Mouse (Mus musculus): ENCODE measurements around the gene Adgrf5. TPM values are rescaled to one million over a fixed set of nuclear protein-coding genes. Genes with fewer than 3 reads are reported as not detected.

The Adgrf5 gene
- total RNA-seq (2022): 10 to 100 TPM; 31.6 to 43.9 (median 36.7) TPM

DNA sequence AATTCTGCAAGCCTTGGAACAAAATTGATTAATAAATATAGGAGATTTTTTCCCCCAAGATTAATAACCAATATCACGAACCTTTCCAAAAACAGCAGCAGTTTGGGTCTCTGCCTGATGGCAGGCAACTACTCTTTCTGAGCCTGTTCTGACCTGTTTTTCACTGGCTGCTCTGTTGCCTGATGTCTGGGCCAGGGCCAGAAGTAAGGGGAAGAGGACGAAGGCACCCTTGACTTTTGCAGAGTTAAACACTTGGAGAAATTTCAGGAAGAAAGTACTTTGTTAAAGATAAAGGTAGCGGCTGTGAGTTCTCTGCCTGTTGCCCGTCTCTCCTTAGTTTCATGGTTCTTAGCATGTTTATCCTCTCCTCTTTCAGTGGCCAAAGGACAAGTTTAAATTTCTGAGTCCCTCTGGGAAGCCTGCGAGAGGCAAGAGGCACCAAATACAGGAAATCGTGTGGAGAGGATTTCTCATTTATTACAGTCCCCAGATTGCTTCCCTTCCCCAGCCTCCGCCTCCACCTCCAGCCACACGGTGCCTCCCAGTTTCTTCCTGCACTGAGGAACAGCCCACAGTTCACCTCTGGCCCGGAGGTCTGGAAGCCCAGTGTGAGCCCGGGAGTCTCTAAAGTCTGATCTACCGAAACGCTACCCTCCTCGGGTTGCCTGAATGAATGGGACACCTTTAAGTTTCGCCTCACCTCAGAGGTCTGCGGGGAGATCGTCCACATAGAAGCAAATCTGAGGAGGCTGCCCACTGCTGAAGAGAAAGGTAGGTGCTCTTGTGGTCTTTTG is at the start of gene Adgrf5:
Adgrf5 (plus strand) TSS at position 626 of the 794 bp plus-strand sequence.
- DNase-seq (ENCODE audit: low spot score in 2 of 2): no peak

DNA sequence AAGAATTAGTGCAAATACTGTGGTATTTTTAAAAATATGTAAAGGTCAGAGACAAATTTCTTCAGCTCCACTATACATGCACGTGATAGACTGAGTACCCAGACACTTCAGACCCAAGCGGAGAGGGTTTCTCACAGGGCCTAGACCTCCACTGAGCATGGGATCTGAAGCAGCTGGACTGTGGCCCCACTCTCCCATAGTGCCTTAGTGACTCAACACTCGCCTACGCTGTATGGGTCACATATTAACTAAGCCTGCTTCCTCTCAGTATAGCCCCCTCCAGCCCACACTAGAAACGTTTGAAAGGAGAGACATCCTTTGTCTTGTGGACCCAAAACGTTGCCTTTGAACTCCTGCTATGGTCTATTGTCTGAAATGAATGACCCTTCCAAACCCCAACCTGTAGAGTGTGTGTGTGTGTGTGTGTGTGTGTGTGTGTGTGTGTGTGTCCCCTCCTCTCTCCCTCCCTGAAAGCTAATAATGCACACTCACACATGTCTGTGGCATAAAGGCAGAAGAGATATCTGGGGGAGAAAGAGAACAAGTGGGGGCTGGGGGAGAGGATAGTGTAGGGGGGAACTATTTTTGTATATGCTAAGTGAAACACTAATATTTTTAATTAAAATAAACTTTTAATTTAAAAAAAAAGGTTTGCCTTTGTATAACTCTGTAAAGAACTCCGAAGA is 34.1 kb upstream of the Adgrf5 start:
- no peak for DNase-seq (ENCODE audit: low spot score in 2 of 2)

DNA sequence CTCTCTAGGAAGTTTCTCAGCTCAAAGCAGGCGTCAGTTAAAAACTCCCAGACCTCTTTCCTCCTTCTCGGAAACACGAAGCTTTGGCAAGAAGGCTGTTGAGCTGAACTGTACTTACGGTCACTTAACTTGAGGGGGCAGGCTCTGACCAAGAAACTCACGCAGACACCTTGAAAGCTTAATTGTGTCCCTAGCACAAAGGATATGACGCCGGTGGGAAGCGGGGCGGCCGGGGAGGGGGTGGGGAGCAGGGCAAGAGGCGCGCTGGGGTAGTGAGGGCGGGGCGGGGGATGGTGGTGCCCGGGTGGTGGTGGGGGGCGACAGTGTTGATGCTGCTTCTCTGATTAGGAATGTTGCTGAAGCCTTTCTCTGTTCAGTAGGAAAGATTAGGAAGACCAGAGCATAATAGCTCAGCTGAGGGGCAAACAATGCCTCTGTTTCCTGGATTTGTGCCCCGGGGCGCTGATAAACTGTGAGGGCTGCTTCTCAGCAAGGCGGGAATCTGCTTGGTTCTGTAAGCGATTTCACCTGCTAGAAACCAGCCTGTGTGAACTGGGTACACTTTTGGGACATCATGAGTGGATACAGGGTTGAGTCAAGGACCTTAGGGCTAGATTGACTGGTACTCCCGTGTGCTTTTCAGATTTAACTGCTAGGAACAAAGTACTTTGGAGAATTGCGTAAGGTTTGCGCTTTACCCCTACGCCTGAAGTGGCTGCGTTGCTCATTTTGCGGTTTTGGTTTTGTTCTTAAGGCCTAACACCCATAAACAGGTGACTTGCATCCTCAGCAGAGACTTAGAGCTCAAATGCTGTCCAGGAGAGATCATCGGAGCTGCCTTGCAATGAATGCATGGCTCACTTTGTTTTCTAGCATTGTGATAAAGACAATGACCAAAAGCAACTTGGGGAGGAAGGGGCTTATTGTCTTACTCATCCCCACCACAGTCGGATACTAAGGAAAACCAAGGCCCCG is 33.2 kb upstream of the Adgrf5 start:
- DNase-seq (ENCODE audit: low spot score in 2 of 2): no peak

DNA sequence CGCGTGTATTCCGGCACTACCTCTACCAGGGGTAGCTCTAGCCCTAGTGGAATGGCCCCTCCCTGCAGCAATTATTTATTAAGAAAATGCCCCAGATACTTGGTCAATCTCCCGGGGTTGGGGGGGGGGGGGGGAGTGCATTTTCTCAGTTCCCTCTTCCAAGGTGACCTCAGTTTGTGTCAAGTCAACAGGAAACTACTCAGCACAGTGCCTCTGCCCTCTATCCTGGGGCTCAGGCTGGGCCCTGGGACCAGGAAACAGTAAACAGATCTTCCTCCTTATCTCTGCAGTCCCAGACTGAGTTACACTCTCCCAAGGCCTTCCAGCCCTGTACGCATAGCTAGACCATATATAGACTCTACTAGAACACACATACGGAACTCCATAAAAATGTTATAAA is 32.4 kb upstream of the Adgrf5 start:
- no peak for DNase-seq (ENCODE audit: low spot score in 2 of 2)

DNA sequence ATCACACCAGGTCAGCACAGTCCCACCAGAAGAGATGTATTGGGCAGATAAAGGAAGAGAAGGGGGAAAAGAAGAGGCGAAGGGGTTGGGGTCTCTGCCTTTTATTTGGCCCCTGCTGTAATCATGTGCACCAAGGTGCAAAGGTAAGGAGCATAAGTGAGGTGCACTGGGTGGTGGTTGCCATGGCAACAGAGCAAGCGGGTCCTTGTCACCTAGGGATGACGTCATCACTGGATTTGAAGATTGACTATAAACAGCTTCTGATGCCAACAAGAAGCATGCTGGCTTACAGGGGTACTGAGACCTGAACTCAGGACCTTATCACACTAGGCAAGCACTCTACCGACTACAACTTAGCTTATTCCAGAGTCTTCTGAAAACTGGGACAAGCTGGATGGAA is 31.0 kb upstream of the Adgrf5 start:
- DNase-seq (ENCODE audit: low spot score in 2 of 2): no peak

DNA sequence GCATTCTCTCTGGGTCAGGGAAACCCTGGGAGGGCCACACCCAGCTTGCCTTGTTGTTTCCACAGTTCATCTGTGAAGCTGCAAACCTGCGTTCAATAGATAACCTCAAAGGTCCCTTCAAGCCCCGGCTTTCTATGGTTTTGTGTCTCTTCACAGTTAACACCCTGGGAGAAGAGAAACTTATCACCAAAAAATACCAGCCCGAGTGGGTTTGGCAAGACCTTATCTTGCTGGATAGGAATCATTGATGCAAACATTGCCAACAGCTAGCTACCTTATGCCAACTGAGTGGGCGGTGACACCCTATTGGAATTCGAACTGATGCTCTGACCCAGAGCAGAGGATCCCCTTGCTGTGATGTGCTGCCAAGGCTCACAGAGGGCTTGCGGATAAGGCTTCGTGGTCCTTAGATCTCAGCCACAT is 30.5 kb upstream of the Adgrf5 start:
- DNase-seq (ENCODE audit: low spot score in 2 of 2): no peak

DNA sequence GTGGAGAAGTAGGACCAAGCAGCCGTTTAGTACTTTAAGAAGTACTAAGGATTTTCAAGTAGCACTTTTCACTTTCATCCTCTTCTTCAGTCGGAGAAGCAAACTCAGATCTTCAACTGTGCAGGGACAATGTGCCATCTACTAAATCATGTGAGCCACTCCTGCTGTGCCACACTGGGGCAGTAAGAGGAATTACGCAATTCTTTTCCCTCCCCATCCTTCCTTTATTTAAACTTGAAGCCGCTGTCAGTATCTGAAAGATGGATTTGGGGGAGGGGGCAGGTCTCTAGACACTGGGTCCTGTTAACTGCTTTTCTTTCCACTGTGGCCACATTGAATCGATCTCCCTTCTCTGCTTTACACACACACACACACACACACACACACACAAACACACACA is 27.6 kb upstream of the Adgrf5 start:
- DNase-seq (ENCODE audit: low spot score in 2 of 2): no peak

DNA sequence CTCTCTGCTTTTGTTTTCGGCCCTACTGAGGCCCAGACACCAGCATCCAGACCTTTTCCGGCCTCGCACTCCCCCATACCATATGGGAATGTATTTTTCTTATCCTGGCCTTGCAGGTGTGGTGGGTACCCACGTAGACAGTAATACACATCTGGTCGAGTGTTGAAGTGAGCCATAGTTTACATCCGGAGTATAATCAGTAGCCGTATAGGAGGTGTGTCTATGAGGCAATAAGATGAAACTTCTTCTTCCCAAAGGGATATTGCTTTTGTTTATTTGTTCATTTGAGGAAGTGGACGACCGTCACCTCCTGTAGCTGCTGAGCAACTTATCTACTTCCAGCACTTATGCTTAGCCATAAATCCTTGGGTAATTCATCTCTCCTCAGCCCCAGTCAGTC is 26.2 kb upstream of the Adgrf5 start:
- no peak for DNase-seq (ENCODE audit: low spot score in 2 of 2)

DNA sequence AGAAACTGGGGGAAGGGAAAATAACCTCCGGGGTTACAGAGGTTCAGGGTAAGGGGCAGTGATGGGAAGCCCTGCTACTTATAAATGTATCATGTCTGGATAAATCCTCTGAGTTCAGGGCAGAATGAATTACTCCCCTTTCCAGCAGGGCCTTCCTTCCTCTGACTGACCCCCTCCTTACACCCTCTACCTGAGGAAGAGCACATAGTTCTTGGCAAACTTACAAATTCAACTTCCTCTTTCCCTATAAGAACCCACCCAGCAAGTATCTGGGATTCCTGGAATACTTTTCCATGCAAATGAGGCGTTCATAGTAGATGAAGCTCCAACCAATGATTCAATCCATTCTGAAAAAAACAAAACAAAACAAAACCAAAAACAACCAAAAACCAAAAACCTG is 22.6 kb upstream of the Adgrf5 start:
- DNase-seq (ENCODE audit: low spot score in 2 of 2): no peak

DNA sequence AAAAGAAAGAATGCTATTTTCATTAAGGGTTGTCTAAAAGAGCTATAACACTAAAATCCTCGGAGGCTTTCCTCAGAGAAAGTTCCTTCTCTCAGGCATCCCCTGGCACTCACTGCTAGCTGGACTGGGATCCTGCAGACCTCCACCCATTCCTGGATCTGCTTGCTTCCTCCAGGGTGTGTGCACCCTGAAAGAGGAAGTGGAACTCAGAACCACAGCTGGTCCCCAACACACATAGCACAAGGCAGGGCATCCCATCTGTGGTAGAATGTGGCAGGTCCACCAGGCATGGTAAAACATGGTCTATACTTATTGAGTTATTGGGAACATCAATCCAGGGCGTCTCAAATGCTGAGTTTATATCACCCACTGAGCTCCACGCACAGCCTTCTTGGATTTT is 22.0 kb upstream of the Adgrf5 start:
- DNase-seq (ENCODE audit: low spot score in 2 of 2): no peak

DNA sequence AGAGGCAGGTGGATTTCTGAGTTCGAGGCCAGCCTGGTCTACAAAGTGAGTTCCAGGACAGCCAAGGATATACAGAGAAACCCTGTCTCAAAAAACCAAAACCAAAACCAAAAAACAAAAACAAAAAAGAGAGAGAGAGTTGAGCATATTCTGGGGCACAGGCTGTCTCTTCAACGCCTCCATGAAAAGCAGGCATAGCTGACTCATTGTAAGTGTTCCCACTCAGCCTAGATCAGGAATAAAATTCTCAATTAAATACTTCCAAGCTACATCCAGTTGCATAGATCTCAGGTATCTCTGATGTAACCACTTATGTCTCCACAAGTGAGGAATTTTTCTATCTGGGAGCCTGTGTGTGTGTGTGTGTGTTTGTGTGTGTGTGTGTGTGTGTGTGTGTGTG is 13.8 kb upstream of the Adgrf5 start:
- DNase-seq (ENCODE audit: low spot score in 2 of 2): peak in 1 of 2 experiments; percentile 11

DNA sequence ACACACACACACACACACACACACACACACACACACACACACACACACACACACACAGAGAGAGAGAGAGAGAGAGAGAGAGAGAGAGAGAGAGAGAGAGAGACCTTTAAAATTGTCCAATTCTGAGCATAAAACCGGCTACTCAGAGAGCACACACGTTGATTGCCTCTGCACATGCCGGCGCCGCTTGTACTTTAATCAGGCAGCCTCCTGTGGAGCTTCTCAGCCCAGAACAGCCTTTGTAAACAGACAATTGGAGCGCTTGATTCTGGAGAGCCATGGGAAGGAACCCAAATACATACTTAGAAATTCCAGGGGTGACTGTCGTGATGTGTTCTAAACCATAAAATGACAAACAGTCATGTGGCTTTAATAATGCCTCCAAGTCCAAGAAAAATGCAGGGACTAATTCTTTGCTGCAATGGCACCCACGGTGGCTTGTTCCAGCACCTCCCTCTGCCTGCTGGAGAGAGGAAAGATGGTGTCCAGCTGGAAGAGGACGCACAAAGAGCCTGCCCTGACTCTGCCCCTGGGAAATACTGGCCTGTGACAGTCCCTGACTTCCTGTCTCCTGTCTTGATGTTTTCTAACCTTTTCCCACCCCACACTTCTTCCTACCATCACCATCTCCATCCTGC is 2.2 kb upstream of the Adgrf5 start:
- DNase-seq (ENCODE audit: low spot score in 2 of 2): no peak

DNA sequence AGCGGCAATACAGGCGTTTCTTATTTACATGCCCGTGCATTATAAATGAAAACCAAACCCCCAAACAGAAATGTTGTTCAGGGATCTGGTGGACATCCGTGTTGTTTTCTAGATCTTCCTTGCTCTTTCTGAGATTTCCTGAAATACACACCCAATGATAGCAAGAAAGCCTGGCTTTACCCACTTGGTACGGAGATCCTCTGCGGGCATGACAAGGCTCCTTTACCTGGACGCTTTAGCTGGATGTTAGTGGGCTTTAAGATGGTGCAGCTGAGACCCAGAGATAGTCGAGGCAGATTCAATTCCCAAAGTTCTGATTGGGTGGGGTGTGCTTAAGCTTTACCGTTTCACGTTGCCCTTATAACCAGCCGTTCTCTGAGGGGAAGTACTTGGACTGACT is 770 bp downstream of the Adgrf5 start:
- no peak for DNase-seq (ENCODE audit: low spot score in 2 of 2)

DNA sequence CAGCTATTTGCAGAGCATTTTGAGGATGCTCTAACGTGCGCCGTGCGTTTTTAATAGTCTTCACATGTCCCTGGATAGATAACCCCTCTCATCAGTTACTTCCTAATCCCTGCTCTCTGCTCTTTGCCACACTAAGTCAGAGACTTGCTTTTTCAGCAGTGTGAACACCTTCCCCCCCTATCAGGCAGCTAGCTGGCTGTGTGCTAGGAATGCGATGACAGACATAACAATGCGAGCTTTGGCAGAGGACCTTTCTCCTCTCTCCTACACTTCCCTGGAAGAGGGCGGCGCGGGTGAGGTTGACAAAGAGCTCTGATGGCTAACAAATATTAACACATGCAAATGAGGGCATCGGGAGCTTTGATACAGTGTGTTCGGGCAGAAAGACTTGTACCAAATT is 2.1 kb downstream of the Adgrf5 start:
- DNase-seq (ENCODE audit: low spot score in 2 of 2): no peak

DNA sequence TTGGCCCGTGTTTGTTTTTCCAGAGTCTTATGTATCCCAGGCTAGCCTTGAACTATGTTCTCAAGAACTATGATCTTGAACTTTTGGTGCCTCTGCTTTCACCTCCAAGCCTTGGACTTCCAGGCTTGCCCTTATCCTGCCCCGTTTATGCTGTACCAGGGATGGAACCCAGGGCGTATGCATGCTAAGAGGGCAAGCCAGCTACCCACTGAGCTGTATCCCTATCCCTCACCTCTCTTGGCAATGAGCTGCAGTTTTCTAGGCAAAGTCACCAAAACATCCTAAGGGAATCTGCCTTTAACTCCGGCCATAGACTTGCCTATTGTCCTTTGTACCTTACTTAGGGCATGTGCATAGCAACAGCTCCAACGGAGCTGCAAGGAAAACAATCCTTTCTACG is 2.6 kb downstream of the Adgrf5 start:
- no peak for DNase-seq (ENCODE audit: low spot score in 2 of 2)

DNA sequence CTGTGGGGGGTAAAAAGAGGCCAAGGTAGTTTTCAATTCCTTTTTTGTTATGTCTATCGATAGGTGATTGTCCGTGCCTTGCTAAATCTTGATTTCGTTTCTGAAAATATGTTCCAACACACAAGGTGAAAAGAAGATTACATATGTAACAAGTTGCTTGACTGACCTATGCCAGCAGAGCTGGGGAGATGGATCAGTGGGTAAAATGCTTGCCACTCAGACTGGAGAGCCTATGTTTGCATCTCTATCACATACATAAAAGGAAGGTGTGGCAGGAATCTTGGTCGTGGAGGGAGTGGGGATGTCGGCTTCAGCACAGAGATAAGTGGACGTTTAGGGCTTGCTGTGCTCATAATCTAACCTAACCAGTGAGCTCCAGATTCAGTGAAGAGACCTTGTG is 3.7 kb downstream of the Adgrf5 start:
- no peak for DNase-seq (ENCODE audit: low spot score in 2 of 2)

DNA sequence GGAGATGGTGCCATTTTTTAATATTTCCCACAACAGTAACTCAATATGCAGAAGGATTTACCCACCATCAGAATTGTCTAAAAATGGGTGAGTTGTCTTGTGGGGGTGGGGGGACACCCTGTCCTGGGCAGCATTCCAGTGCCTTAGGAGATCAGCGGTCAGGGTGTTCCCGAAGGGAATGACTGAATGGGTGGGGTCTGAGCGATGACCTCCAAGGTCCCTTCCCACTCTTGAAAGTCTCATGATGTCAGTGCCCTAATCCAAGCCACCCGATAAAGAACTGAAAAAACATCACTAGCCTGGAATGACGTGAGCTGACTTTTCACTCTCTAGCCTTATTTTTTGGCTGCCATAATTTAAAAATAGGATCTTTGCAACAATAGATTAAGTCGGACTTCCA is 5.0 kb downstream of the Adgrf5 start:
- DNase-seq (ENCODE audit: low spot score in 2 of 2): no peak

DNA sequence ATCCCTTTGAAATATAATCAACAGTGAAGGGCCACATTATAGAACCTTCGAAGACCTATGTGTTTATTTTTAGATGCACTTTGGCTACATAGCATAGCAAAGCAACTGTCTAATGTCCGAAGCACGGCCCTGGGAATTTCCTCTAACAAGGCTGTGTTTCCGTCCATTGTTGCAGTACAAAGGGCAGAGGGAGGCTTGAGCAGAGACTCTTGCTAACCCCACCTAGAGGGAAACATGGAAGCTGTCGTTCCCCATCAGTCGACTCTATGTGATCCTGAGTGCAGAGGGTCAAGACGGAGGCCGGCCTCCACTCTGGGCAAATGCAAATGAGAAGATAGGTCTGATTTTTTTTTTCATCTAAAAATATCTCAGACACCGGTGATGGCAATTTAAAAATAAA is 6.2 kb downstream of the Adgrf5 start:
- no peak for DNase-seq (ENCODE audit: low spot score in 2 of 2)

DNA sequence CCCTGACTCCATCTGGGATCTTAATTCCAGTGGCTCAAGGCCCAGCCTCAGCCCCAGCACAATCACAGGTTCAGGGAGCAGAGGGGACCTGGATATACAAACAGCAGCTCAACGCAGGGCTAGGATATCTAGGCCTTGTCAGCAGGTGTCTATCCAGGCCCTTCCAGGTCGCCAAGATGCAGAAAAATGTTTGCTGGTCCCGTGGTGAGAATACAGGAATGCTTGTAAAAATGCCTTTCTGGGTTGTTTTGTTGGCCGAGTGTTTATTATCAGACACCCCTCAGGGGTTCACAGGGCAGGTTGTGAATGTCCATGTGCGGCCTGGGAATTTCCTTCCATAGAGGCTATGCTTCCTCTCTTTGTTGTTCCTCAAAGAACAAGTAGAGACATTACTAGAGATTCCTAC is 7.9 kb downstream of the Adgrf5 start:
- DNase-seq (ENCODE audit: low spot score in 2 of 2): no peak

DNA sequence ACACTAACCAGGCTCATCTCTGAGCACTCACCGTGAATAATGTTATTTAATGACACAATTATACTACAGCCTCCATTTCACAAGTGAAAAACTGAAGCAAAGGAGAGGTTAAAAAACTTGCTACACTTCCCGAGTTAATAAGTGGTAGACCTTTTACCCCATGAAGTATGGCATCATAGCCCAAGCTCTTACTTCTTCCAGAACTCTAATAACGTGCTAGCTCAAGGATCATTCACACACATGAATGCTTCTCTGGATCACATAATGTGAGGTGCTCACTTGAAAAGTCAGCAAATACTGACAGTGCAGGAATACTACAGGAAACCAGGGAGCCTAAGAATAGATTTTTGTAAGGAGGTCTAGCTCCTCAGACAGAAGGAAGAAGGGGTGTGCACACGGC is 12.4 kb downstream of the Adgrf5 start:
- DNase-seq (ENCODE audit: low spot score in 2 of 2): no peak

DNA sequence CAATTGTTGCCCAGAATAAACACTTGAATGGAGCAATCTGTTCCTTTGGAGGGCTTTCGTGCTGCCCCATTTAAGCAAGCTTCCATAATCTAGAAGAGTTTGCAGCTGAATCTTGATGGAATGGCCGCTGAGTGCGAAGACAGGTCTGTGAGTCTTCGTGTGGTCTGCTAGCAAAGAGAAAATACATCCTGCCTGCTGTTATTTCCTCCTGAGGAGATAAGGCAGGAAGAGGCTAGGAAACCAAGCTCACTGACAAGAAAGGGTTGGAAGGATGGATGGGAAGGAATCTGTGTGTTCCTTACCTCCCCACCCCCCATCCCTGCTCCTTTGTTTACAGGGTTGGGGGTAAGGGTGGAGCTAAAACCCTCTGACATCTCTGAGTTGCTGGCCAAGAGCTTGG is 13.8 kb downstream of the Adgrf5 start:
- DNase-seq (ENCODE audit: low spot score in 2 of 2): no peak

Data from left cerebral cortex, adult 8-10 months (tissue).